Mouse (Mus musculus) olfactory bulb, adult 2 months (tissue): ENCODE measurements around the gene Rfpl4.

Experiments used
- CTCF ChIP-seq: fragments of 200-500 bp; IDR thresholded peaks from 2 replicates; pipeline ENCODE4 v1.5.1; 2012; ENCODE audit warnings: low read depth, mild to moderate bottlenecking, low read length, moderate library complexity; ENCODE audit not compliant: insufficient read depth
- POLR2A ChIP-seq: fragments of 200-500 bp; IDR thresholded peaks from 2 replicates; pipeline ENCODE4 v1.6.1; 2012; ENCODE audit warnings: mild to moderate bottlenecking, low read depth, low read length, moderate library complexity; ENCODE audit not compliant: insufficient read depth

- TF ChIP-seq CTCF (no peak), POLR2A (no peak)
Observed at GRCm38 (mm10) chr7:5081241-5081640, 35.5 kb downstream of the Rfpl4 start.
